Mouse (Mus musculus): ENCODE results near the gene Rfc4. TPM values are rescaled to one million over a fixed set of nuclear protein-coding genes. Genes with fewer than 3 reads are reported as not detected.
A peak's percentile ranks its signal among the peaks of the same experiment; 100 is the strongest.

Rfc4 gene
- total RNA-seq, 1 experiment = 71.7 TPM

DNA sequence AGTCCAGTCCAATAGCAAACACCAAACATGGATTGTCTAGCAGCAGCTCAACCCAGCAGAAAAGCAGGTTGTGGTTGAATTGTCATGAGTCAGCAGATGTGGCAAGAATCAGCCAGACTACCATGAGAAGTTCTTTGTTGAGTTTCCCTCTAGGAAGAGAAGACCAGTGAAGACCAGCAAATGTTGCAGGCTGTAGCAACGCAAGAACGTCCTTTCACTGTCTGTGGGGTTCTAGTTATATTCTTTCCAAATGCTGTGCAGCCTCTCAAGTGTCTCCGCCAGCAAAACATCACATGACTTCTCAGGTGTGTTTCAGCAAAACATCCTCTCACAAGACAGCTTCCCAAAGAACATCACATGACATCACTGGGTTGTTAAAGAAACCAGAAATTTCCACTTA lies 43.3 kb upstream of the Rfc4 start:
- DNase-seq (ENCODE audit: low read depth, low spot score) = no peak
- TF ChIP-seq MAFK (IDR thresholded peaks at IDR 0.05; ENCODE audit: insufficient read depth, low read depth, low read length) (0 out of 2 replicates have a peak, but pooled peaks have one; percentile 32), ZC3H11A (IDR thresholded peaks at IDR 0.05; ENCODE audit: borderline replicate concordance, low read depth, low read length) (no peak)
- Histone ChIP-seq H3K4me1 (ENCODE audit: control insufficient read depth in 2 of 2, insufficient read depth in 2 of 2, low read length in 2 of 2, poor library complexity in 1 of 2) (no peaks in the 10 kb centered on the region), H3K36me3 (ENCODE audit: control insufficient read depth, insufficient read depth, low read length, poor library complexity, severe bottlenecking) (no peaks in the 10 kb centered on the region), H3K4me3 (ENCODE audit: insufficient read depth in 1 of 2, low read depth in 1 of 2, low read length in 2 of 2, poor library complexity in 1 of 2, severe bottlenecking in 1 of 2) (no peak overlapping the region), H3K9ac (ENCODE audit: insufficient read depth, low read depth, low read length, poor library complexity, severe bottlenecking) (no peak overlapping the region), H3K9me3 (ENCODE audit: control insufficient read depth, insufficient read depth, low read depth, low read length) (no peaks in the 10 kb centered on the region), H3K27ac (ENCODE audit: insufficient read depth, low read depth, low read length, poor library complexity, severe bottlenecking) (no peak overlapping the region)
- in situ Hi-C loops (cut with MboI; ENCODE audit: low sequenced_read_pairs in 2 of 2, unreplicated experiment in 2 of 2) = loop anchor here in 1 of 2 experiments (25.0 kb wide), 1 partner anchor 241 kb away; no protein-coding TSS in a partner anchor

DNA sequence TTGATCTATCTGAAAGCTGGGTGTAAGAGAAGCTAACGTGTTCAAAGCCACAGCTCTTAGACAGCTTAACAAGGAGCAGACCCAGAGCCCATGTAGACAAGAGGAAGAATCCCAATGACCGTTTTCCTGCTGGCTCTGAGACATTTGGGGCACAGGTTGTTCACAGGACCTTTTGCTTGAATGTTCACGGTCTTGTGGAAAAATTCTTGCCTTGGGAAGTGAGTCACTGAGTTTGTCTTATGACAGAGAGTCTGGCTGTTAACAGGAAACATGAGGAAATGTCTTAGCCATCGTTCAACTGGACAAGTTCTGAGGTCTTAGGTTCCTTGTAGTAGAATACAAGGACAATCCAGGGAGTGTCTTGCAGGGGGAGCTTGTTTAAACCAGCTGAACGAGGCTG lies 39.5 kb upstream of the Rfc4 start:
- Histone ChIP-seq H3K4me3 (ENCODE audit: insufficient read depth in 1 of 2, low read depth in 1 of 2, low read length in 2 of 2, poor library complexity in 1 of 2, severe bottlenecking in 1 of 2) (no peak overlapping the region), H3K9me3 (ENCODE audit: control insufficient read depth, insufficient read depth, low read depth, low read length) (no peaks in the 10 kb centered on the region), H3K27ac (ENCODE audit: insufficient read depth, low read depth, low read length, poor library complexity, severe bottlenecking) (no peak overlapping the region), H3K36me3 (ENCODE audit: control insufficient read depth, insufficient read depth, low read length, poor library complexity, severe bottlenecking) (no peaks in the 10 kb centered on the region), H3K9ac (ENCODE audit: insufficient read depth, low read depth, low read length, poor library complexity, severe bottlenecking) (no peak overlapping the region), H3K4me1 (ENCODE audit: control insufficient read depth in 2 of 2, insufficient read depth in 2 of 2, low read length in 2 of 2, poor library complexity in 1 of 2) (peaks cover 0 to 9% of the 10 kb centered on the region in 2 experiments; a peak in 2 of 4 replicates)
- no peak for TF ChIP-seq HCFC1 (IDR thresholded peaks at IDR 0.05; ENCODE audit: borderline replicate concordance, insufficient read depth, low read length)
- in situ Hi-C loops (cut with MboI; ENCODE audit: low sequenced_read_pairs in 2 of 2, unreplicated experiment in 2 of 2) = loop anchor here in 1 of 2 experiments (25.0 kb wide), 1 partner anchor 245 kb away; no protein-coding TSS in a partner anchor
- no peak for DNase-seq (ENCODE audit: low read depth, low spot score)

GRCm38 (mm10) chr16:23166646-23167045 lies 39.1 kb upstream of the Rfc4 start:
- no peak for TF ChIP-seq ZC3H11A (IDR thresholded peaks at IDR 0.05; ENCODE audit: borderline replicate concordance, low read depth, low read length)
- TF ChIP-seq MAFK (IDR thresholded peaks at IDR 0.05; ENCODE audit: insufficient read depth, low read depth, low read length) = no peak
- TF ChIP-seq HCFC1 (IDR thresholded peaks at IDR 0.05; ENCODE audit: borderline replicate concordance, insufficient read depth, low read length) = no peak
- TF ChIP-seq CHD2 (IDR thresholded peaks at IDR 0.05; ENCODE audit: low read depth, low read length) = no peak
- no peak for TF ChIP-seq ZNF384 (IDR thresholded peaks at IDR 0.05; ENCODE audit: low read depth, low read length)
- DNase-seq (ENCODE audit: low read depth, low spot score) = no peak
- H3K9me3 ChIP-seq (ENCODE audit: control insufficient read depth, insufficient read depth, low read depth, low read length) = no peaks in the 10 kb centered on the region
- H3K4me1 ChIP-seq (ENCODE audit: control insufficient read depth in 2 of 2, insufficient read depth in 2 of 2, low read length in 2 of 2, poor library complexity in 1 of 2) = peaks cover 0 to 9% of the 10 kb centered on the region in 2 experiments; a peak in 2 of 4 replicates
- no peak overlapping the region for H3K4me3 ChIP-seq (ENCODE audit: insufficient read depth in 1 of 2, low read depth in 1 of 2, low read length in 2 of 2, poor library complexity in 1 of 2, severe bottlenecking in 1 of 2)
- in situ Hi-C loops (cut with MboI; ENCODE audit: low sequenced_read_pairs in 2 of 2, unreplicated experiment in 2 of 2) = loop anchor here in 1 of 2 experiments (25.0 kb wide), 1 partner anchor 246 kb away; no protein-coding TSS in a partner anchor
- H3K27ac ChIP-seq (ENCODE audit: insufficient read depth, low read depth, low read length, poor library complexity, severe bottlenecking) = no peak overlapping the region
- H3K9ac ChIP-seq (ENCODE audit: insufficient read depth, low read depth, low read length, poor library complexity, severe bottlenecking) = no peak overlapping the region
- H3K36me3 ChIP-seq (ENCODE audit: control insufficient read depth, insufficient read depth, low read length, poor library complexity, severe bottlenecking) = no peaks in the 10 kb centered on the region

- Histone ChIP-seq H3K36me3 (ENCODE audit: control insufficient read depth, insufficient read depth, low read length, poor library complexity, severe bottlenecking) (no peaks in the 10 kb centered on the region), H3K9ac (ENCODE audit: insufficient read depth, low read depth, low read length, poor library complexity, severe bottlenecking) (peak overlapping the region; percentile 45; the same call in 1 of the 2 replicates), H3K4me3 (ENCODE audit: insufficient read depth in 1 of 2, low read depth in 1 of 2, low read length in 2 of 2, poor library complexity in 1 of 2, severe bottlenecking in 1 of 2) (peak overlapping the region in 1 of 2 experiments; percentile 14; a peak in 1 of 4 replicates), H3K9me3 (ENCODE audit: control insufficient read depth, insufficient read depth, low read depth, low read length) (no peaks in the 10 kb centered on the region), H3K4me1 (ENCODE audit: control insufficient read depth in 2 of 2, insufficient read depth in 2 of 2, low read length in 2 of 2, poor library complexity in 1 of 2) (peaks cover 0 to 9% of the 10 kb centered on the region in 2 experiments; a peak in 2 of 4 replicates), H3K27ac (ENCODE audit: insufficient read depth, low read depth, low read length, poor library complexity, severe bottlenecking) (no peak overlapping the region)
- peak; percentile 41 for DNase-seq (ENCODE audit: low read depth, low spot score)
- TF ChIP-seq MAFK (IDR thresholded peaks at IDR 0.05; ENCODE audit: insufficient read depth, low read depth, low read length) (no peak), ZC3H11A (IDR thresholded peaks at IDR 0.05; ENCODE audit: borderline replicate concordance, low read depth, low read length) (no peak), CHD2 (IDR thresholded peaks at IDR 0.05; ENCODE audit: low read depth, low read length) (no peak), ZNF384 (IDR thresholded peaks at IDR 0.05; ENCODE audit: low read depth, low read length) (no peak), HCFC1 (IDR thresholded peaks at IDR 0.05; ENCODE audit: borderline replicate concordance, insufficient read depth, low read length) (no peak)
- in situ Hi-C loops (cut with MboI; ENCODE audit: low sequenced_read_pairs in 2 of 2, unreplicated experiment in 2 of 2) = loop anchor here in 1 of 2 experiments (25.0 kb wide), 1 partner anchor 247 kb away; no protein-coding TSS in a partner anchor
These were observed 37.9 kb upstream of the Rfc4 start for GRCm38 (mm10) chr16:23165441-23165840.

- Histone ChIP-seq H3K9me3 (ENCODE audit: control insufficient read depth, insufficient read depth, low read depth, low read length) (no peaks in the 10 kb centered on the region), H3K36me3 (ENCODE audit: control insufficient read depth, insufficient read depth, low read length, poor library complexity, severe bottlenecking) (no peaks in the 10 kb centered on the region), H3K4me3 (ENCODE audit: insufficient read depth in 1 of 2, low read depth in 1 of 2, low read length in 2 of 2, poor library complexity in 1 of 2, severe bottlenecking in 1 of 2) (no peak overlapping the region), H3K27ac (ENCODE audit: insufficient read depth, low read depth, low read length, poor library complexity, severe bottlenecking) (no peak overlapping the region), H3K4me1 (ENCODE audit: control insufficient read depth in 2 of 2, insufficient read depth in 2 of 2, low read length in 2 of 2, poor library complexity in 1 of 2) (peaks cover 0 to 9% of the 10 kb centered on the region in 2 experiments; a peak in 2 of 4 replicates), H3K9ac (ENCODE audit: insufficient read depth, low read depth, low read length, poor library complexity, severe bottlenecking) (no peak overlapping the region)
- in situ Hi-C loops (cut with MboI; ENCODE audit: low sequenced_read_pairs in 2 of 2, unreplicated experiment in 2 of 2) = loop anchor here in 1 of 2 experiments (25.0 kb wide), 1 partner anchor 248 kb away; no protein-coding TSS in a partner anchor
- no peak for DNase-seq (ENCODE audit: low read depth, low spot score)
- TF ChIP-seq ZNF384 (IDR thresholded peaks at IDR 0.05; ENCODE audit: low read depth, low read length) (no peak), HCFC1 (IDR thresholded peaks at IDR 0.05; ENCODE audit: borderline replicate concordance, insufficient read depth, low read length) (no peak), ZC3H11A (IDR thresholded peaks at IDR 0.05; ENCODE audit: borderline replicate concordance, low read depth, low read length) (no peak), CHD2 (IDR thresholded peaks at IDR 0.05; ENCODE audit: low read depth, low read length) (no peak), MAFK (IDR thresholded peaks at IDR 0.05; ENCODE audit: insufficient read depth, low read depth, low read length) (no peak)
These were observed 36.9 kb upstream of the Rfc4 start for GRCm38 (mm10) chr16:23164443-23164842.
